Comparison of ENCODE assay signal across 7 mouse cellular contexts in genomic region chrX:51206432-51206831, GRCm38 (mm10). TPM values are rescaled to one million over a fixed set of nuclear protein-coding genes. Genes with fewer than 3 reads are reported as not detected.
A peak's percentile ranks its signal among the peaks of the same experiment; 100 is the strongest.
DNase-seq lines count a peak whose midpoint lies in the region; ATAC-seq and TF ChIP-seq lines count a peak whose summit lies in the region.

Gene Mbnl3 (minus strand): TSS chrX:51206532.

- H3K9ac ChIP-seq in liver, embryonic 12.5 days: peak within 1 kb of the TSS; percentile 72
- H3K9ac ChIP-seq in stomach, postnatal 0 days (ENCODE audit: low read length): peak within 1 kb of the TSS; percentile 53

- H3K36me3 ChIP-seq in thymus, adult 2 months (ENCODE audit: control insufficient read depth, insufficient read depth, low read length): no peaks in the 10 kb centered on the region
- H3K36me3 ChIP-seq in forebrain, embryonic 10.5 days (replicated peaks): no peaks in the 10 kb centered on the region
- H3K36me3 ChIP-seq in liver, embryonic 12.5 days: no peaks in the 10 kb centered on the region
- H3K36me3 ChIP-seq in stomach, postnatal 0 days (ENCODE audit: control insufficient read depth, insufficient read depth, low read length): no peaks in the 10 kb centered on the region

- no peaks in the 10 kb centered on the region for H3K27me3 ChIP-seq in thymus, adult 2 months (ENCODE audit: control insufficient read depth, insufficient read depth, low read length)
- peaks cover 51% of the 10 kb centered on the region for H3K27me3 ChIP-seq in forebrain, embryonic 10.5 days (ENCODE audit: poor library complexity, severe bottlenecking)
- H3K27me3 ChIP-seq in liver, embryonic 12.5 days (replicated peaks): peaks cover 30% of the 10 kb centered on the region
- no peaks in the 10 kb centered on the region for H3K27me3 ChIP-seq in stomach, postnatal 0 days (ENCODE audit: control insufficient read depth, insufficient read depth, low read length)

- H3K4me2 ChIP-seq in liver, embryonic 12.5 days: peak within 1 kb of the TSS; percentile 80
- H3K4me2 ChIP-seq in stomach, postnatal 0 days (replicated peaks; ENCODE audit: low read depth): peak within 1 kb of the TSS; percentile 69

- no peaks in the 10 kb centered on the region for H3K9me3 ChIP-seq in forebrain, embryonic 10.5 days
- H3K9me3 ChIP-seq in liver, embryonic 12.5 days (replicated peaks): no peaks in the 10 kb centered on the region
- no peaks in the 10 kb centered on the region for H3K9me3 ChIP-seq in stomach, postnatal 0 days (ENCODE audit: control insufficient read depth, low read length)

- no peak for TF ChIP-seq EP300 in stomach, postnatal 0 days (optimal IDR thresholded peaks at IDR 0.05)

- ATAC-seq in liver, embryonic 12.5 days: no peak
- ATAC-seq in stomach, postnatal 0 days (ENCODE audit: low FRiP score, low TSS enrichment): no peak

- no peaks in the 10 kb centered on the region for H3K4me1 ChIP-seq in thymus, adult 2 months (replicated peaks; ENCODE audit: control insufficient read depth, insufficient read depth, low read length)
- peaks cover 3% of the 10 kb centered on the region for H3K4me1 ChIP-seq in forebrain, embryonic 10.5 days
- H3K4me1 ChIP-seq in liver, embryonic 12.5 days: peaks cover 6% of the 10 kb centered on the region; the same call in 1 of the 2 replicates
- H3K4me1 ChIP-seq in stomach, postnatal 0 days (replicated peaks; ENCODE audit: control insufficient read depth, insufficient read depth): no peaks in the 10 kb centered on the region

- TF ChIP-seq POLR2A in thymus, adult 2 months (IDR thresholded peaks at IDR 0.05; ENCODE audit: control insufficient read depth, extremely low read depth, insufficient read depth, low read length, poor library complexity): no peak

- no peak for DNase-seq in thymus, adult 2 months
- no peak for DNase-seq in thymus, postnatal 4 days
- no peak for DNase-seq in forebrain, embryonic 10.5 days (ENCODE audit: extremely low spot score, low spot score)
- no peak for DNase-seq in stomach, postnatal 0 days (ENCODE audit: low spot score)
- DNase-seq in thymus, postnatal 14 days: no peak
- no peak for DNase-seq in ovary, postnatal 10 days (ENCODE audit: low spot score)

- WGBS in thymus, adult 2 months: 34% methylated on average over 11 of the region's 11 CpGs
- WGBS in forebrain, embryonic 10.5 days: 46% methylated on average over 11 of the region's 11 CpGs
- 38% methylated on average over 11 of the region's 11 CpGs for WGBS in liver, embryonic 12.5 days (ENCODE audit: insufficient replicate concordance)
- 37% methylated on average over 11 of the region's 11 CpGs for WGBS in stomach, postnatal 0 days

- H3K27ac ChIP-seq in thymus, adult 2 months (ENCODE audit: control insufficient read depth, insufficient read depth, low read length): 0 out of 2 replicates have a peak within 1 kb of the TSS, but pooled peaks have one; percentile 8
- H3K27ac ChIP-seq in forebrain, embryonic 10.5 days: peak within 1 kb of the TSS; percentile 89
- peak within 1 kb of the TSS; percentile 65 for H3K27ac ChIP-seq in liver, embryonic 12.5 days
- H3K27ac ChIP-seq in stomach, postnatal 0 days (replicated peaks): peak within 1 kb of the TSS; percentile 69

- no peak for TF ChIP-seq CTCF in thymus, adult 2 months (IDR thresholded peaks at IDR 0.05; ENCODE audit: borderline replicate concordance, control insufficient read depth, extremely low read depth, insufficient read depth, low read length, poor library complexity)
- no peak for TF ChIP-seq CTCF in stomach, postnatal 0 days (IDR thresholded peaks at IDR 0.05; ENCODE audit: low read depth)

- H3K4me3 ChIP-seq in thymus, adult 2 months (ENCODE audit: control insufficient read depth, insufficient read depth, low read length): peak within 1 kb of the TSS; percentile 97
- H3K4me3 ChIP-seq in forebrain, embryonic 10.5 days: peak within 1 kb of the TSS; percentile 63
- peak within 1 kb of the TSS; percentile 65 for H3K4me3 ChIP-seq in liver, embryonic 12.5 days
- peak within 1 kb of the TSS; percentile 52 for H3K4me3 ChIP-seq in stomach, postnatal 0 days (ENCODE audit: low read depth, low read length)

RNA-seq across cellular contexts. Expression of gene Mbnl3, which starts in this region (rescaled TPM):
- 23.4 and 31.7 TPM in 2 replicates for polyA plus RNA-seq in thymus, adult 2 months (2012; rRNA removed)
- polyA plus RNA-seq in forebrain, embryonic 10.5 days (2016; fragmentation: Nextera tagmentation; extraction: Ambion mirVana): 7.5 and 8.0 TPM in 2 replicates
- 7.8 and 8.5 TPM in 2 replicates for polyA plus RNA-seq in liver, embryonic 12.5 days (2016; fragmentation: Nextera tagmentation; extraction: Ambion mirVana)
- 5.3 and 6.2 TPM in 2 replicates for polyA plus RNA-seq in stomach, postnatal 0 days (2015; fragmentation: Nextera tagmentation; extraction: Ambion mirVana)

Comparison
In these comparisons a context has a peak if more than half of its experiments do, and no peak if none do; other contexts are left out.
1. H3K27ac ChIP-seq: peak in every context shown above with its lines; median percentile 89 in forebrain, embryonic 10.5 days; 69 in stomach, postnatal 0 days; 65 in liver, embryonic 12.5 days; 8 in thymus, adult 2 months.